Mouse (Mus musculus) erythroid progenitor cell, adult 5-6 weeks (primary cell): ENCODE measurements around the gene Pdgfa. TPM values are rescaled to one million over a fixed set of nuclear protein-coding genes. Genes with fewer than 3 reads are reported as not detected.

ENCODE experiments used
- ATAC-seq: replicated peaks from 2 replicates; pipeline ENCODE4 v1.8.0; 2016; ENCODE audit warnings: moderate number of reproducible peaks, mild to moderate bottlenecking, moderate TSS enrichment, inconsistent platforms; ENCODE audit not compliant: poor library complexity, low FRiP score, severe bottlenecking
- total RNA-seq, 2 experiments: library from RNA; stranded (forward) in 1 of 2; stranded (reverse) in 1 of 2; fragments of 150-400 nt in 1 of 2; fragments of 186-747, 209-891 nt in 1 of 2; gene quantifications; 2 replicates each; pipeline versions ENCODE4 v1.2.3 to v1.2.4; 2015 to 2017; ENCODE audit warnings: low replicate concordance in 2 of 2

Pdgfa gene
- total RNA-seq, 2 experiments from 2014 or later, result not detected

DNA sequence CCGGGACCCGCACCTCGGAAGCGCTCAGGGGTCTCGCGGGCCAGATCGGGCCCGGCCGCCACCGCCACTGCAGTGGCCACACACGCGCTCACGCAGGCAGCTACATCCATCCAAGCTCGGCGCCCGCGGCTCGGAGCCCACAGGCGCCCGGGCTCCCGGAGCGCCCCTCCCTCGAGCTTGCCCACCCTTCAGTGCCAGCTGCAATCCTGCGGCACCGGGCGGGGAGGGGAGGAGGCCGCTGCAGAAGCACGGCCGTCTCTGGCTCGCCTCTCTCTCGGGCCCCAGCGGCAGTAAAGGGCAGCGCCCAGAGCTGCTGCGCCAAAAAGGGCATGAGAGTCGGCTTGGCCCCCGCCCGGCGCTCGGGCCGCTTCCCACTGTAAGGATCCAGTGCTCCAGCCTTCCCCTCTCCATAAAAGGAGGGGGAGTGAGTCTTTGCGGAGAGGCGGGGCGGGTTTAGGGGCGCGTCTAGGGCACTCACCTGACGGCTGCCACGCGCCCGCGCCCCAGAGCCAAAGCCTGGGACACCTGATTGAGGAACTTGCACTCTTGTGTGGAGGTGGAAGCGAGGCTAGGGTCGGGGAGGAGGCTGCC, 1.4 kb downstream of the Pdgfa start:
- ATAC-seq, result no peak

DNA sequence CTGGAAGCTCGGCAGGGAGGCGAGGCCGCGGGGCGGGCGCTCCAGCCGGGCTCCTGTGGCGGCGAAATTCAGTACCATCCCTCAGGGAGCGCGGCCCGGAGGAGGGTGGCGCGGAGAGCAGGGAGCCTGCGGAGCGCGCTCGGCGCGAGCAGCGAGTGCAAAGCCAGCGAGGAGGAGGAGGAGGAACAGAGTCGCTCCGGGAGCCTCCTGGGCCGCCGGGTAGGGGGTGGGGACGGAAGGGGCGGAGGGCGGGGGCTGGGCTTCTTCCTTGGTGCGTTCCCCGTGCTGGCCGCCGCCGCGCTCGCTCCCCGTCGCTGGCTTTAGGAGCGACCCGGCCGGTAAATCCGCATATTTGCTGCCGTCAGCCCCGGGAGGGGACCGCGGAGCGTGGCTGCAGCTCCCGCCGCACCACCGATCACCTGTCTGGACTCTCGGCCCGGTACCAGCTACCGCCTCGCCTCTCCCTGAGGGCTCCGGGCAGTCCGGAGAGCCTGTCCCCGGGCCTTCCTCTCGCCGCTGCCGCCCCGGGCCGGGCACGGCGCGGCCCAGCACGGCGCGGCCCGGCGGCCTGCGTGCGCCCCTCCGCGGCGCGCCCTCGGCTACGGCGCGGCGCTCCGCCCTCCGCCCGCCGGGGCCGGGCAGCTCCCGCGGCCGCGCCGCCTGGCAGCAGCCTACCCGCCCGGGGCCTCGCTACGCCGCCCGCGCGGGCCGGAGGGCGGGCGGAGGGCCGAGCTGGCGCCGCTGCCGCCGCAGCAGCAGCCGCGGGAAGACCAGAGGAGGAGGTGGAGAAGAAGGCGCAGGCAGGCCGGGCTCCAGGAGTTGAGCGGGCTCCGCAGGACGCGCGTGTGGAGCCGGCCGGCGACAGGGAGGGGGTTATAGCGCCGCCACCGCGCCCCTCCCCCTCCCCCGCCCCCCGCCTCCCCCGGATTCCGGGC, 2.1 kb downstream of the Pdgfa start:
- no peak for ATAC-seq

DNA sequence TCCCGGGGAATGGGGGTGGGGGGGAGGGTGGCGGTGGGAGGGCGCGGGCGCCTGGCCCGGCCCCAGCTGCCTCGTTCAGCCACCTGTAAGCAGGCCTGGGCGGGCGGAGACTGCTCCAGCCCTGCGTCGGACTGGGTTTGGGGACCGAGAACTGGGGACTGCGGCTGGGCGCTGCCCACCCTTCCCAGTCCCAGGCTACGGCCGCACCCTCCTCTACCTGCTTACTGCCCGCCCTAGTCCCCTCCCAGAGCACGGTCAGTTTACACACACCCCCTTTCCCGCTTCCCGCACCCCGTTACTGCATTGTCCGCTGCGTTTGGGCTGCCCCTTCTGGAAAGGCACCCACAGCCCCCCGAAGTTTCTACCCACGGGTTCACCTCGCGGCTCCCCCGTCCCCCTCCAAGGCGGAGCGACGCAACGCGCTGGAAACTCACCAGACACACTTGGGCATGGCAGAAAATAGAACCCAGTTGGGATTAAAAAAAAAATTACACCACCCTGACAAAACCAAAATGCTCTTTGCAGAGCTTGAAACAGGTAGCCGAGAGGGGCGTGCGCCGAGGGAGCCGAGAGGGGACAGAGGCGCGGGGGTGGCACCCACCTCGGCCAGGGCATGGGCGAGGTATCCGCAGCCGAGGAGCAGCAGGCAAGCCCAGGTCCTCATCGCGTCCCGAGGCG, 2.9 kb downstream of the Pdgfa start:
- no peak for ATAC-seq

DNA sequence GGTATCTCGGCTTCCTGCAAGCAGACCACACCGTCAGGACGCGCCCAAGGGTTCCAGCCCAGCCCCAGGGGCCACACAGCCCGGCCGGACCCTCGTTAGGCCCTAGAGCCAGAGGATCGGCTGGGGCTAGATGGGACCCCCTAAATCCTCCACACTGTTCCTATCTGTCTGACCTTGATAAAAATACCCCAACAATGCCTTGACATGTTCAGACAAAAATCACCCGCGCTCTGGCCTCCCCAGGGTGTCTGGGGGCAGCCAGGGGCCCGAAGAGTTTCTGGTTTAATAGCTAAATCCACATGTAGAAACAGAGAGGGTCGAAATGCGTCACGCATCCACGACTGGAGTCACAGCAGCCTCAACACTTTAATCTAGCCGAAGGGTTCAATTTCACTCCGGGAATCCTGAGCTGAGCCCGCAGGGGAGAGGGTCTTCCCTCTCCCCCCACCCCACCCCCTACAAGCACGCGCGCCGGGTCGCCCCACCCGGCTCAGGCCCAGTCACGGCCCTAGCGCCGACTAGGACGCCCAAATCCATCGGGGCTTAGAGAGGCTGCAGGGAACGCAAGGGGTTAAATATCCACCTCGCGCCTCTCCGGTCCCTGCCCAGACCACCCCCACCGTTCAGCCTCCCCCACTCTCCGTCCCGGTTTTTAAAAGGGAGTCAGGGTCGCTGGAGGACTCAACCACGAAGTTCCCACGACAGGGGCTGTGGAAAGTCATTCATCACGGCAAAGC, 3.6 kb downstream of the Pdgfa start:
- ATAC-seq, result no peak

DNA sequence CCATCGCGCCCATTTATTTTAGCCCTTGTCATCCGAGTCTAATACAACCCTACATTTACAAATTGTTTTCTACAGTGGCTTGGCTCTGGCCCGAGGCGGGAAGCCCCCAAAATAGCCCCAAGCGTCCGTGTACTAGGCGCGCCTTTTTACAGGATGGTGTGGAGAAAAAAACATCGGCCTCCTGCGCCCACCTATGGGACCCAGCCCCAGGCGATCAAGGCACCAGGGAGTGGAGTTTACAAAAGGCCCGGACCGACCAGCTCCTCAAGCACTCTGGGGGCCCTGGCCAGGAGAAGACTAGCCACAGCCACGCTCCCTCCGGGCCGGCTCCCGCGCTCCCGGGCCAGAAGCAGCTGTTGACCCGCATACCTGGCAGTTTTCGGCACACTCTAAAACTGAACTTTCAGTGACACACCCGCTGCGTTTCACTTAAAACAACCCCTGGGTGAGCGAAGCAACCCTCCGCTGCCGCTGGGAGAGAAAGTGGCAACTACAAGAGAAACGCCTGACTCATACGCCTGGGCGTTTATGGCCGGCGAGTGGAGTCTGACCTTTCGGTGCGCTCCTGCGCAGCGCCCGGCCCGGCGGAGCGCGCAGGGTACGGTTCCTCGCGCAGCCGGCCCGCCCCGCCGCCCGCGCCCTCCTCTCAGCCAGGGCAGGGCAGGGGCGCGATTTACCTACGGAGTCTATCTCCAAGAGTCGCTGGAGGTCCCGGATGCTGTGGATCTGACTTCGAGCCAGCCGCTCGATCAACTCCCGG, 4.4 kb downstream of the Pdgfa start:
- no peak for ATAC-seq

DNA sequence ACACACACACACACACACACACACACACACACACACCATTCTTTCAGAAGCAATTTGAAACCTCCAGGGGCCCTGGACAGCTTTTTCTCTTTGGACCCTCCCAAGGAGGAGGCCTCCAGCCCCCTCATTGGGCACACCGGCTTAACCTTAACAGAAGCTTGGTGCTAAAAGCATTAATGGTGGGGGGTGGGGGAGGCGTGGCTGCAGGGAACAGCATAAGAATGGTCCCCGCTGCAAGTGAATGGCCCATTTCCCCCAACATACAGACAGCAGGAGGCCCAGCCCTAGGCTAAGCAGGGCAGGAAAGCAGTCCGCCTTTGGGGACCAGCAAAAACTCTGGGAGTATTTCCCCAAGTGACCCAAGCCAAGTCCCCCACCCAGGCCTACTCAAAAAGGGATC, 5.4 kb downstream of the Pdgfa start:
- no peak for ATAC-seq

DNA sequence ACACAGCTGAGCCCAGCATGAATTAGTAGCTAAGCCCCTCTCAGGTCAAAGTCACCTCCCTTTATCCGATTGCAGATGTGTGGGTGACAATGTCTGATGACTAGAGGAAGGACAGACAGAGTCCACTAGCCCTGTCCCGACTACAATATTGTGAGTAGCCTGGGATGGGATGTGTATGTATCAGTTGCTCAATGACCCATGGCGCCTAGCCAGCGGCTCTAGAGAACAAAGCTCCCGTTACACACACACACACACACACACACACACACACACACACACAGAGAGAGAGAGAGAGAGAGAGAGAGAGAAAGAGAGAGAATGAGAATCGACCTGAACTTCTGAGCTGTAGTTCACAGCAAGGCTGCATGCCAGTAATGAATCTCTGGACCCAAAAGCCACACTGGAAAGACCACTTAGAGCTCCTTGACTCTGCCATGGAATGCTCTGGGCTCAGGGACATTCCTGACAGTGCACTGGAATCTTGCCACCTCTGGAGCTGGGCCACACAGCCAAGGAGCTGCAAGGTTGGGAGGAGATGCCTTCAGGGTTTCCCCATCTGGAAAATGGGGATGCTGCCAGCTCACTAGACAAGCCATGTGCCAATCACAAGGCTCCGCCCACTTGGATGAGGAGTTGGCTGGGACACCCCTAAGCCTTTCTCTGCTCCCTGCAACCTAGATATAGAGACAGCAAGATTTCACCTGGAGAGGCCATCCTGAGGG, 6.3 kb downstream of the Pdgfa start:
- no peak for ATAC-seq

DNA sequence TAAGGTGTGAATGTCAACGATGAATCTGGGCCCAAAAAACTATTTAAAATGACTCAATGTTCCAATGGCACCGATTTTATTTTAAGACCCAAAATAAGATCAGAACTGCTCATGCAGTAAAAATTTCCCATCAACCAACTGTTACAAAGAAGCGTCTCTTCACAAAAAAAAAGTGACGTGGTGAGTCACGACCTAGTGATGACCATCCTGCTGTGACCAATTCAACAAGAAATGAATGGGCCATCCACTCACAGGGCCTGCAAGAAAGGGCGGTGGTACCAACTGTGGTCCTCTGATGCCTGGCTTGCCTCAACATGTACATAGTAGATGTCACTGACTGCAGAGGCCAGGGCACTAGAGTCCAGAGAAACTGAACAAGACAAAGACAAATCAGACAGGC, 7.6 kb downstream of the Pdgfa start:
- no peak for ATAC-seq

DNA sequence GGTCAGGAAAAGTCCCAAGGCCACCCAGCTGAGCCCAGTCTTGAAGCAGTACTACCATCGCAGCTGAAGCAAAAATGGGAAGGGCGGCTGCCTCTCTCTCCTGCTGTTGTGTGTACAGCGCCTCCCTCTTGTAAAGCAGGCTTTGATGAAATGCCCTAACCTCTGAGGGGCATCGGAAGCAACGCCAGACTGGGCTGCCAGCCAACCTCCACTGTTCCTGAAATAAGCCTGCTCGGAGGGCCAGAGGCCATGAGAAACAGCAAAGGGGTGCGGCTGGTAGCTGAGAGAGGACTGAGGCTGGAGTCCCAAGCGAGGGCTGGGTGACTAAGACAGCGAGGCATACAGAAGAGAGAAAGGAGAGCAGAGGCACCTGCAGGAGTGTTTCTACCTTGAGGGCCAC, 8.4 kb downstream of the Pdgfa start:
- no peak for ATAC-seq

DNA sequence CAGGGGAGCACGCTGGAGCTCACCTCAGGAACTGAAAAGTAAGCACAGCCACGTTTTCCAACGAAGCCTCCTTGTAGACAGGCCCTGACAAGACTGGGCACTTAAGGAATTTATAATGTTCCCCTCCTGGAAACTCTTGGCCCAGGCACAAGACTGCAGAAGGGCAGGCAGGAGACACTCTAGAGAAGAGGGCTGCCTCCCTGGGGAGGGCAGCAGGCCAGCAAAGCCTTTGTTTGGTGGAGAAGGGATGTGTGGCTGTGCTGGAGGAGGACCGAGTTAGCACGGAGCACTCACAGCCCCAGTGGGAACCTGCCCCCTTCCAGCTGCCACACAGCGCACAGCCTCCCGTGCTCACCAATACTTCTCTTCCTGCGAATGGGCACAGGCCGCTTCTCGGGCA, 9.2 kb downstream of the Pdgfa start:
- ATAC-seq, result no peak

DNA sequence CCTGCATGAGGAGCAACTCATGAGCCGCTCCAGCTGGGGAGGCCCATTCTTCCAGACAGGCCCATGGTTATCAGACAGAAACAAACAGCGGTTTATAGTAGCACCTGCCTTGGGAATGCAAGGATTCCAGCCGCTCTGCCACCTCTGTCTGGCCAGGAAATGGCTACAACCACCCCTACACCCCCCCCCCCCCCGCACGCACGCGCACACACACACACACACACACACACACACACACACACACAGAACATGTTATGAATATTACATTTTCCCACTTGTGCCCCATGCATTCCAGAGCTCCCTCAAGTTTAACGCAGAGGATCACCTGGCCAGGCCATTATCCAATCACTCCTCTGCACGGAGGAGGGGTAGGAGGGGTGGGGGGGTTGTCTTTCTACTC, 15.2 kb downstream of the Pdgfa start:
- no peak for ATAC-seq

DNA sequence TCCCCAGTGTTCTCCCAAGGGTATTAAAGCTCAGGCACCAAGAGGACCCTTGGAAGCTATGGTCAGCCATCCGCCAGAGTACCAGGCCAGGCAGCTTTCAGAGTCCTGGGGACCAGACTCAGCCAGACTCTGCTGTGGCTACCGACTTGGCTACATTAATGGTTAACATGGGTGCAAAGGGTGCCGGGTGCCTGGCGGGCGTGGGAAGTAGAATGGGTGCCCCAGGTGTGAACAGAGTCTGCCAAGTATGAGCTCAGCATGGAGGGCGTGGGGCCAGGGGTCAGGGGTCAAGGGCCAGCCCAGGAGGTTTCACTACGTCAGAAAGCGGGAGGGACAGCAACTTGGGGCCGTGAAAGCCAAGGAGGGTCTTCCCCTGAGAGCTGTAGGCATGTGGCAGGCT, 16.6 kb downstream of the Pdgfa start:
- ATAC-seq, result 0 out of 2 replicates have a peak, but pooled peaks have one; percentile 18

DNA sequence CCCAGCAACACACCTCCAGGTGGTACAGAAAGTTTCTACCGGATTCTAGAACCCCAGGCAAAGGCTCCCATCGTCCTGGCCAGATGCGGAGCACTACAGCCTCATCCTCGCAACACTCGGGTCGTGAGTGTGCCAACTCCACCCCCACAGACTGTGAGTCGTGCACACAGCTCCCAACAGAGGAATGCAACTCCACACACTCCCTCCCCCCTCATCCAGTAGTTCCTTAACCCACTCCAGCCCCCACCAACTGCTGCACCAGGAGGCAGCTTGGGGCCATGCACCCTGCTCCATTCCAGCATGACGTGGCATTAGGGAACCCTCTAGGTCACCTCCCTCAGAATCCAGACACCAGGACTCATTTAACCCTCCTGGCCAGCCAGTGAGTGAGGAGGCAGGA, 17.3 kb downstream of the Pdgfa start:
- ATAC-seq, result no peak

DNA sequence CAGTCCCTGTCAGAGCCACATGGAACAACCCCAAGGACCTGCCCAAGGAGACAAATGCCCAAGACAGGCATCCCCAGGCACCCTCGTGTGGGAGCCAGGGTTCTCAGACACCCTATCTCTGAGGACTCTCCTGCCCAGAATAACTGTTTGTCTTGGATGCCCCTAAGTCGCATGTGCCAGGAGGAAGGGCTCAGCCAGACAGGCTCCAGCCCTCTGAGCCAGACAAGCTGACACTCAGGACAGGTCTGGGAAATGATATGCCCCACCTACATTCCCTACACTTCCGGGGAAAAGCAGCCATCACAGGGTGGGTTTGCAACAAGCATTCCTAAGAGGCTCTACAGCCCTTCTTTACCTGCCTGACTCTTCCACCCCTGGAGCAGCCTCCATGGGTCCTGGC, 19.4 kb downstream of the Pdgfa start:
- ATAC-seq, result no peak

DNA sequence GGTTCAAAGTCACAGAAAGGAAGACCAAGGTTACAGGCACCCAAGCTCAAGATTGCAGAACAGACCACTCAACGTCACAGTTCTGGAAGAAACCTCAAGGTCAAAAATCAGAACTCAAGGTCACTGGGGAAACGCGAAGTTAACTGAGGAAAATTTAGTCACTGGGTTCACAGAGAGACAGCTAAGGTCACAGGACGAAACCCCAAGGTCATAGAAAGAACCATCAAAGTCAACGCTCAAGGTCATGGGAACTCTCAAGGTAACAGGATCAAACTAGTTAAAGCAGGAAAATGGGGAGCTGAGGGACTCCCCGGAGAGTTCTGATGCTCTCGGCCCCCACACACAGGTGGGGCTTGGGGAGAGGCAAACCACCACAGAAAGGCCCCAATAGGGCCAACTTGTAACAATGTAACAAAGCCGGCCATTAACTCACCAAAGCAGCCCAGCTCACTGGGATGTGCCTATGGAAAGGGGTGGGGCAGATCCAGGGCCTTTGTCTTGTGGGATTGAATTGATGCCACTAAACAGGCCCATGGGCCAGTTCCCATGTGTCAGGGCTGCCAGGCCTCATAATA, 22.2 kb downstream of the Pdgfa start:
- ATAC-seq, result no peak

DNA sequence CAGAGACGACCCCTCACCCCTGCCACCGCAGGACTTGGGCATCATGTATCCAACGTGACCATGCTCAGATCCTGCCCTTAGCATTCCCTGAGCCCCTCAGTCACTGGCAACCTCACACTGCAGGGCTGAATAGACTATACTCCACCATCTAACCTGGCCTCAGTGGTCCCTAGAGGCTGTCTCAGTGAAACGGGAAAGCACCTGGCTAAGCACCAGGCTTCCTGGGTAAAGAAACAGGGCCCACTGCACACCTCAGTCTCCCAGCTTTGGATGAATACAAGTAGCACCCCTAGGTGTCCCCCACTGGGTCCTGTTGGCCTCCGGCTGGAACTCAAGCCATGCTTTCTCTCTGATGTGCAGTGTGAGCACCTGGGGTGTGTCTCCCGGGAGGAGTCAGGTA, 23.7 kb downstream of the Pdgfa start:
- no peak for ATAC-seq

DNA sequence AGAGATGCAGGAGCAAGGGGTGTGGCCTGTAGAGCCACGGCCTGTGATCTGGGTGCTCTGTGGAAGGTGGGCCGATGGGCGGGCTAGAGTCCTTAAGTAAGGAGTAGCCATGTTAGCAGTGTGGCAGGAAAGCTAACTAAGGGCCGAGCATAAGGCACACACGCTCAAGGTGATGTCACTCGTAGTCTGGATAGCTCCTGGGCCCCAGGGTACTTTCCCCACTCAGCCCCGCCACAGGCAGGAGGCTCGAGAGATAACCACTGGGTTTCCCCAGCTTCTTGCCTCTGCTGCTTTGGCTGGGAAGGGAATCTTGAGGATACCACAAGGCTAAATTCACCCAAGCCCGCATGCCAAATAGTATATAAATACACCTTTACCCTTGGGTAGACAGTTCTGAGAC, 25.8 kb downstream of the Pdgfa start:
- no peak for ATAC-seq

DNA sequence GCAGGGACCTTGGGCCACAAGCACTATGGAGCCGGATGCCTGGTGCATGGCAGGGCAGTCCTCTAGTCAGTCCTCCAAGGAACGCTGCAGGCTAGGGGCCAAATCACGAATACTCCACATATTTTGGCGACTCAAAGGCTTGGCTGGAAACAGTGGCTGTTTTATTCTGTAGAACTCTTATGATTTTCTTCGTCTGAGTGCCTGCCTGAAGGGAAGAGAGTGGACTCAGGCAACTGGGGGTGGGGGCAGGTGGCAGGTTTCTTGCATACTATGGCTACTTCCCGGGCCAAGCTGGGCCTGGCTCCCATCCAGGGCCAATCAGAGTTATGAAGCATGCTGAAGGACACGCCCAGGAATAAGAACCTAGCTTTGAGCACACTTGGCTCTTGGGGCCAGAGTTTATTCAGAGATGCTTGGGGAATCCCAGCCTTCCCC, 27.1 kb downstream of the Pdgfa start:
- no peak for ATAC-seq
